Mouse (Mus musculus): ENCODE results near the gene Dynll2.

DNA sequence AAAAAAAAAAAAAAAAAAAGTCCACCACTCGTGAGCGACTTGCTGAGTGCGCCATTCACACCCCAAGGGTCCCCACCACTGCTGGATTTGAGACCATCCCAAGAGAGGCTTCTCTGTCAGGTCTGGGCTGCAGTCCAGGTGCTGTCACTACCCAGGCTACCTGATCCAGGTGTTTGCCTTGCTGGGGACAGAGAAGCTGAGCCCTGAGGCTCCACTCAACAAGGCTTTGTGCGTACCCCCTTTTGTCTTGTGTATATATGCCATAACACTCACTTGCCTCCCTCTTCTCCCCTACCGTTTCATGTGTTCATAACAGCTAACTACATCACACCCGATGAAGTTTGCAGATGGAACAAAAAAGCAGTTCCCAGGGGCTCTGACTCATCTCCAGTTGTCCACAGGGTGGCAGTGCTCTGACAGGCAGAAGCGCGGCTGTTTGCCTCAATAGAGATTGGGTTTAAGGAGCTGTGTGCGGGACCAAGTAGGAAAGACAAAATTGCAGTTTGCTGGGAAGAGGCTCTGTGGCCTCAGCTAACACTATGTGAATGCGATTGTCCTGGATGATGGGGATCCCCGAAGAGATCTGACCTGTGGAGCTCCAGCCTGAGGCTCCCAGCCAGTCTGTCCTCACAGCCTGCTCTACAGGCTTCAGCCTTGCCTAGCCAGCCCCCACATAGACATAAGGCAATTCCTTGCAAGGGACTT lies 12.7 kb downstream of the Dynll2 start:
- TF ChIP-seq CTCF (IDR thresholded peaks at IDR 0.05; ENCODE audit: borderline replicate concordance, control insufficient read depth, extremely low read depth, insufficient read depth, low read length, poor library complexity) (peak; percentile 60; the same call in 1 of the 2 replicates), POLR2A (IDR thresholded peaks at IDR 0.05; ENCODE audit: control insufficient read depth, extremely low read depth, insufficient read depth, low read length, poor library complexity) (no peak)

All from thymus, adult 2 months (tissue).